Comparison of ENCODE assay signal across 31 mouse cellular contexts in the genomic region with DNA sequence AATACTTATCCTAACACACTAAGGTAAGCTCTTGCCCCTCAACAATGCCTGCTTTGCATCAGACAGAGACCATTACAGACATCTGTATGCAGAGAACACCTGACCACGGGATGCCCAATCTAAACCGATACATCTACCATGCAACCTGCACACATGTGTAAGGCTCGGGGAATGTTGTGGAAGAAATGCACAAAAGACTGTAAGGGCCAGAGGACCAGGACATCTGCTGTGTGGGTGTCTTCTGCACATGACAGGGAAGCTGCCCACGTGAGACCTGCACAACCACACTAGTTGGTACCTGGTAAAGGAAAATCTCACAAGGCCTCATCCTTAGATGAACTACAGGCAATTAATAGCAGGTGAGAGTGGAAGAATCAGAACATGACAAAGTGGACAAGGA. TPM values are rescaled to one million over a fixed set of nuclear protein-coding genes. Genes with fewer than 3 reads are reported as not detected.
"Had no signal": no experiment of that assay in that cellular context is flagged by ENCODE, and none has a peak within 500 bp of the region (broad histone marks: within the 10 kb centered on the region; RNA-seq: fewer than 3 reads in every experiment).

No protein-coding gene starts in this region.

- H3K4me2 ChIP-seq: limb, embryonic 13.5 days; lung, embryonic 14.5 days; midbrain, embryonic 13.5 days; neural tube, embryonic 13.5 days had no signal

- H3K36me3 ChIP-seq: limb, embryonic 13.5 days; midbrain, embryonic 10.5 days; midbrain, embryonic 13.5 days; neural tube, embryonic 13.5 days had no signal

- H3K9me3 ChIP-seq: limb, embryonic 13.5 days; midbrain, embryonic 10.5 days; midbrain, embryonic 13.5 days; neural tube, embryonic 13.5 days had no signal

- H3K27ac ChIP-seq: layer of hippocampus, adult 2 months; left cerebral cortex, adult 2 months; limb, embryonic 13.5 days; midbrain, embryonic 10.5 days; midbrain, embryonic 13.5 days; neural tube, embryonic 13.5 days had no signal

- ATAC-seq: intestine, embryonic 16.5 days; lung, postnatal 0 days; midbrain, embryonic 13.5 days; midbrain, embryonic 16.5 days had no signal

- H3K4me3 ChIP-seq: layer of hippocampus, adult 2 months; left cerebral cortex, adult 2 months; limb, embryonic 13.5 days; megakaryocyte, embryonic 14.5 days; midbrain, embryonic 10.5 days; midbrain, embryonic 13.5 days; myocyte; neural tube, embryonic 13.5 days had no signal

- H3K9ac ChIP-seq: limb, embryonic 13.5 days; lung, embryonic 14.5 days; midbrain, embryonic 13.5 days; neural tube, embryonic 13.5 days had no signal

- DNase-seq: kidney, adult 18-20 months; kidney, adult 9 months; kidney, postnatal 14 days; kidney, postnatal 4 days; layer of hippocampus, postnatal 36 days; lung, embryonic 14.5 days; thymus, adult 18-20 months; thymus, postnatal 36 days had no signal

- H3K27me3 ChIP-seq: limb, embryonic 13.5 days; midbrain, embryonic 13.5 days; neural tube, embryonic 13.5 days had no signal

RNA-seq across cellular contexts. Expression of a gene that starts 27.7 kb away (rescaled TPM):
- total RNA-seq: layer of hippocampus, adult 2 months; layer of hippocampus, postnatal 10 days; layer of hippocampus, postnatal 36 days; left cerebral cortex, adult 2 months; left cerebral cortex, postnatal 10 days; left cerebral cortex, postnatal 36 days; liver, adult 2 months; monocyte, adult 5-6 weeks; neutrophil, adult 5-6 weeks had no signal
- polyA plus RNA-seq: intestine, embryonic 16.5 days; kidney, embryonic 16.5 days; limb, embryonic 13.5 days; liver, adult 2 months; lung, embryonic 14.5 days; lung, postnatal 0 days; midbrain, embryonic 10.5 days; midbrain, embryonic 16.5 days; myocyte; small intestine, adult 2 months; spleen, adult 2 months; stomach, embryonic 16.5 days; testis, adult 2 months; urinary bladder, adult 2 months had no signal
